Mouse (Mus musculus) liver, embryonic 16.5 days (tissue): ENCODE data around the gene Avpr2. TPM values are rescaled to one million over a fixed set of nuclear protein-coding genes. Genes with fewer than 3 reads are reported as not detected.

Source experiments
- ATAC-seq: fragments of 200-750 bp; cut with Nextera tagmentation; 2 replicates; pipeline ENCODE4 v1.8.0; 2017; ENCODE audit warnings: low read depth, mild to moderate bottlenecking, moderate number of reproducible peaks, moderate library complexity
- H3K27ac ChIP-seq: fragments of 300-500 bp; sonication (generic); 2 replicates; pipeline ENCODE4 v1.5.1; 2014; ENCODE audit warnings: mild to moderate bottlenecking, low read length
- H3K27me3 ChIP-seq: fragments of 300-500 bp; sonication (generic); 2 replicates; pipeline ENCODE4 v1.6.1; 2014; ENCODE audit warnings: low read depth, low read length, mixed read lengths; ENCODE audit not compliant: control insufficient read depth, insufficient read depth
- H3K36me3 ChIP-seq: fragments of 300-500 bp; sonication (generic); 2 replicates; pipeline ENCODE4 v1.6.1; 2014; ENCODE audit warnings: mild to moderate bottlenecking; ENCODE audit not compliant: control insufficient read depth, insufficient read depth
- H3K4me1 ChIP-seq: fragments of 300-500 bp; sonication (generic); 2 replicates; pipeline ENCODE4 v1.6.1; 2014; ENCODE audit warnings: low read depth, low read length, mixed read lengths; ENCODE audit not compliant: control insufficient read depth
- H3K4me2 ChIP-seq: fragments of 300-500 bp; sonication (generic); 2 replicates; pipeline ENCODE4 v1.6.1; 2014; ENCODE audit warnings: low read depth, low read length, mixed read lengths
- H3K4me3 ChIP-seq: fragments of 300-500 bp; sonication (generic); 2 replicates; pipeline ENCODE4 v1.5.1; 2014; ENCODE audit warnings: low read depth, mild to moderate bottlenecking, low read length
- H3K9ac ChIP-seq: fragments of 300-500 bp; sonication (generic); 2 replicates; pipeline ENCODE4 v1.6.1; 2014; ENCODE audit warnings: low read depth, low read length
- H3K9me3 ChIP-seq: fragments of 300-500 bp; sonication (generic); replicated peaks from 2 replicates; pipeline ENCODE4 v1.6.1; 2016; ENCODE audit warnings: low read length; ENCODE audit not compliant: control insufficient read depth
- WGBS: fragments of 180-500 bp; shearing (Covaris S2); extraction: QIAGEN DNeasy Blood & Tissue Kit; methylation state at CpG from one replicate; pipeline ENCODE4 v1.1.7; 2014; ENCODE audit not compliant: insufficient replicate concordance; 5-methylcytosine and 5-hydroxymethylcytosine counted together
- polyA plus RNA-seq: library from polyadenylated mRNA; unstranded; fragments of >200 nt; fragmentation: Nextera tagmentation; extraction: Ambion mirVana; gene quantifications from 2 replicates; pipeline ENCODE4 v1.2.1, GENCODE M21; 2015

The Avpr2 gene
- polyA plus RNA-seq, 1 experiment from 2014 or later: 0.25 TPM

GRCm38 (mm10) chrX:73922550-73922882 is 30.6 kb downstream of the Avpr2 start:
- Histone ChIP-seq H3K9me3 (no peaks in the 10 kb centered on the region), H3K27ac (no peak overlapping the region), H3K4me1 (no peaks in the 10 kb centered on the region; the same call in 1 of the 2 replicates), H3K36me3 (peaks cover 4% of the 10 kb centered on the region), H3K27me3 (no peaks in the 10 kb centered on the region), H3K9ac (peak overlapping the region; percentile 63; the same call in 1 of the 2 replicates), H3K4me2 (peak overlapping the region; percentile 82), H3K4me3 (peak overlapping the region; percentile 75)
- ATAC-seq: no peak
- 70% methylated on average over 8 of the region's 8 CpGs for WGBS

GRCm38 (mm10) chrX:73930402-73931062 is 38.6 kb downstream of the Avpr2 start, which contains the start of gene Renbp:
TSS of gene Renbp (minus strand) at chrX:73930850.
- peak; percentile 90 for ATAC-seq
- Histone ChIP-seq H3K4me2 (peak within 1 kb of the TSS; percentile 44), H3K4me3 (peak within 1 kb of the TSS; percentile 46), H3K9me3 (no peaks in the 10 kb centered on the region), H3K9ac (peak within 1 kb of the TSS; percentile 35; the same call in 1 of the 2 replicates), H3K36me3 (no peaks in the 10 kb centered on the region), H3K4me1 (peaks cover 8% of the 10 kb centered on the region; the same call in 1 of the 2 replicates), H3K27me3 (no peaks in the 10 kb centered on the region), H3K27ac (no peak within 1 kb of the TSS)
- WGBS: 36% methylated on average over 17 of the region's 17 CpGs

- WGBS: 54% methylated on average over 2 of the region's 2 CpGs
- Histone ChIP-seq H3K36me3 (no peaks in the 10 kb centered on the region), H3K27ac (no peak overlapping the region), H3K4me1 (peaks cover 8% of the 10 kb centered on the region; the same call in 1 of the 2 replicates), H3K4me3 (no peak overlapping the region), H3K9me3 (no peaks in the 10 kb centered on the region), H3K27me3 (no peaks in the 10 kb centered on the region), H3K9ac (no peak overlapping the region), H3K4me2 (no peak overlapping the region)
- ATAC-seq: no peak
These were observed 40.0 kb downstream of the Avpr2 start for GRCm38 (mm10) chrX:73931871-73932270.

GRCm38 (mm10) chrX:73941860-73942259 is 50.0 kb downstream of the Avpr2 start:
- Histone ChIP-seq H3K36me3 (peaks cover 47% of the 10 kb centered on the region), H3K27me3 (no peaks in the 10 kb centered on the region), H3K4me2 (no peak overlapping the region), H3K27ac (no peak overlapping the region), H3K4me1 (no peaks in the 10 kb centered on the region), H3K9me3 (no peaks in the 10 kb centered on the region), H3K4me3 (no peak overlapping the region), H3K9ac (no peak overlapping the region)
- ATAC-seq: no peak; the same call in 1 of the 2 replicates
- WGBS: 36% methylated on average over 2 of the region's 2 CpGs

GRCm38 (mm10) chrX:73942294-73942693 is 50.4 kb downstream of the Avpr2 start:
- H3K36me3 ChIP-seq: peaks cover 51% of the 10 kb centered on the region
- no peaks in the 10 kb centered on the region for H3K9me3 ChIP-seq
- ATAC-seq: no peak
- H3K27ac ChIP-seq: no peak overlapping the region
- H3K9ac ChIP-seq: no peak overlapping the region
- no peak overlapping the region for H3K4me2 ChIP-seq
- H3K4me3 ChIP-seq: no peak overlapping the region
- H3K27me3 ChIP-seq: no peaks in the 10 kb centered on the region
- H3K4me1 ChIP-seq: no peaks in the 10 kb centered on the region
- 78% methylated on average over 2 of the region's 2 CpGs for WGBS

Other genes starting within 250 kb of the Avpr2 start
- gene Pnck, start 232.0 kb upstream of the Avpr2 start, polyA plus RNA-seq: 1.5 and 1.6 TPM in 2 replicates
- 0.12 and 0.50 TPM in 2 replicates for gene Slc6a8, start 219.0 kb upstream of the Avpr2 start, polyA plus RNA-seq
- gene Bcap31, start 175.9 kb upstream of the Avpr2 start, polyA plus RNA-seq: 129 and 137 TPM in 2 replicates
- gene Abcd1, start 175.5 kb upstream of the Avpr2 start, polyA plus RNA-seq: 8.0 and 8.1 TPM in 2 replicates
- 0.23 and 0.47 TPM in 2 replicates for gene Plxnb3, start 135.0 kb upstream of the Avpr2 start, polyA plus RNA-seq
- gene Srpk3, start 117.7 kb upstream of the Avpr2 start, polyA plus RNA-seq: 1.1 and 2.9 TPM in 2 replicates
- 111 and 112 TPM in 2 replicates for gene Idh3g, start 105.2 kb upstream of the Avpr2 start, polyA plus RNA-seq
- gene Ssr4, start 105.1 kb upstream of the Avpr2 start, polyA plus RNA-seq: 158 and 167 TPM in 2 replicates
- 0.02 and 0.08 TPM in 2 replicates for gene Pdzd4, start 67.1 kb upstream of the Avpr2 start, polyA plus RNA-seq
- 0.16 and 0.35 TPM in 2 replicates for gene L1cam, start 4.0 kb downstream of the Avpr2 start, polyA plus RNA-seq
- gene Arhgap4, start 29.8 kb downstream of the Avpr2 start, polyA plus RNA-seq: 6.6 and 7.7 TPM in 2 replicates
- 69.0 and 70.6 TPM in 2 replicates for gene Naa10, start 29.8 kb downstream of the Avpr2 start, polyA plus RNA-seq
- 21.3 and 24.6 TPM in 2 replicates for gene Renbp, start 38.7 kb downstream of the Avpr2 start, polyA plus RNA-seq
- gene Hcfc1, start 74.3 kb downstream of the Avpr2 start, polyA plus RNA-seq: 28.0 and 31.1 TPM in 2 replicates
- gene Irak1, start 131.8 kb downstream of the Avpr2 start, polyA plus RNA-seq: 19.9 and 25.7 TPM in 2 replicates
- not detected in 2 replicates for gene Opn1mw, start 235.4 kb downstream of the Avpr2 start, polyA plus RNA-seq
- 5.5 and 5.7 TPM in 2 replicates for gene Mecp2, start 243.3 kb downstream of the Avpr2 start, polyA plus RNA-seq